Mouse (Mus musculus) liver, embryonic 14.5 days (tissue): ENCODE measurements at regions not wholly inside any gene's neighbourhood (a gene's known extent, or its start where the extent isn't known, plus 50 kb on each side); places are given as distances from the start of the nearest gene placed in this dataset.

Experiments
- CTCF ChIP-seq: IDR thresholded peaks from 2 replicates; pipeline ENCODE4 v1.5.1; 2016; ENCODE audit warnings: antibody characterized with exemption, low read depth, control low read depth
- EP300 ChIP-seq: IDR thresholded peaks from 2 replicates; pipeline ENCODE4 v1.6.1; 2016; ENCODE audit warnings: antibody characterized with exemption, low read depth

GRCm38 (mm10) chr12:15979233-15979632, 162.5 kb upstream of the Trib2 start:
- TF ChIP-seq CTCF (no peak), EP300 (no peak)
